Mouse (Mus musculus): ENCODE data around the gene Rabgap1l.
A peak's percentile ranks its signal among the peaks of the same experiment; 100 is the strongest.
"Not testable (repeated sequence)": the region's sequence is repeated elsewhere in the genome, so short reads cannot be mapped to it uniquely, and the experiment has no call there.

The Rabgap1l gene

GRCm38 (mm10) chr1:160692224-160693093 is 100.6 kb downstream of the Rabgap1l start:
- no peak for DNase-seq

- no peak for DNase-seq
These were observed 101.8 kb downstream of the Rabgap1l start for GRCm38 (mm10) chr1:160691196-160691590.

DNA sequence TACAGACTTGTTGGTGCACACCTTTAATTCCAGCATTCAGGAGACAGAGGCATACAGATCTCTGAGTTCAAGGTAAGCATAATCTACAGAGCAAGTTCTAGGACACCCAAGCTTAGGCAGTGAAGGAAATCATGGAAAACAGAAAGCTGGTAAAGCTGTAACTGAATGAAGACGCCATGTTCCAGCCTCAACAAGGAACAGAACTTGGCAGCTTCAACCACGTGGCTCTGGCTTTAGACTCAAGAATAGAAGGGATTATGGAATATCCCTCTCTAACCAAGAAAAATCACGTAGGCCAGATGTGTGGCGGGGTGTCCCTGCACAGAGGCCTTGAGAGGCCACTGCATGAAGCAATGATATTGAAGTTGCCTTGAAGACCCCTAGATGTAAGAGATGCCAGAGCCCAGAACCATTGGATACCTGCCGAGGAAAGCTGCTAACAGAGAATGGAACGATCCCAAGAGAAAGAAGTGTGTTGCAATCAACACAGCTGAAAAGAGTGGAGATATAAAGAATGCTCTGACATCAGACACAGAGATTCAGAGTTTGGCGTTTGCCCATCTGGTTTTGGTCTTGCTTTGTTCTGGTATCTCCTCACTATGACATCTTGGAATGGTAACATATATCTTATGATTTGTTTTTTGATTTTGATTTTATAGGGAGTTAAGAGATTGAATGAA is 102.4 kb downstream of the Rabgap1l start:
- DNase-seq = no peak

- DNase-seq = no peak
These were observed 103.5 kb downstream of the Rabgap1l start for GRCm38 (mm10) chr1:160689511-160689910.

DNA sequence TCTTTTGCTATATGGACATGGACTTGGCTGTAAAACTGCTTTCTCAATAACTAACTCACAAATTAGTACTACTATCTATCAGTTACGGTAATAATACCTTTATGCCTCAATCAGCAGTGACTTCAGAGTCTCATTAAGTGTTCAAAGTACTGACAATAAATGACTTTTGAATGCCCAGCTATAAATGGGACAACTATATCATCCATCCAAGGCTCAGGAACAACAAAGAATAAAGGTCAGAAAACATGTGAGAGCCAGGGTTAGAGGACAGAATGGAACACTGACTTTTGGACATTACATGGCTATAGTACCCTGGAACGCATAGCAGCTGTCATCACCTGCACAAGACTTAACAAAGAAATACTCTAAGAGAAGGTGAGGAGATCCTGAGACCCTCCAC is 108.8 kb downstream of the Rabgap1l start:
- no peak for DNase-seq

- no peak for DNase-seq
These were observed 111.5 kb downstream of the Rabgap1l start for GRCm38 (mm10) chr1:160681398-160682050.

DNA sequence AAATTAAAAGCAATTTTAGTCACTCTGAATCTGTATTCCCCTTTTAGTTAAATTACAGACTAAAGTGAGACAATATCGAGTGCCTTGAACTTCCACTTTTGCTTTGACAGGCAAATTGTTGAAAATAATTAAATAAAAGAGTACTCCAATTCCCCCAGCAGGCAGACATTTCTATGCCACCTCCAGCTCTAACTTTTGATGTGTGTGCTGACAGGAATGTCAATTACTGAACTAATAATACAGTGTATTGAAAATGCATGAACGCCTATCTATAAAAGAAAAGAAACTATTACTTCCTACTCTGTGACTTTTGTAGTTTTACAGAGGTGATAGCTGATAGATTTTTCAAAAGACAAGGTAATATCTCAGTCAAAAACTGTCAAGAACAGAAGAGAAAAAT is 118.2 kb downstream of the Rabgap1l start:
- DNase-seq = no peak

DNA sequence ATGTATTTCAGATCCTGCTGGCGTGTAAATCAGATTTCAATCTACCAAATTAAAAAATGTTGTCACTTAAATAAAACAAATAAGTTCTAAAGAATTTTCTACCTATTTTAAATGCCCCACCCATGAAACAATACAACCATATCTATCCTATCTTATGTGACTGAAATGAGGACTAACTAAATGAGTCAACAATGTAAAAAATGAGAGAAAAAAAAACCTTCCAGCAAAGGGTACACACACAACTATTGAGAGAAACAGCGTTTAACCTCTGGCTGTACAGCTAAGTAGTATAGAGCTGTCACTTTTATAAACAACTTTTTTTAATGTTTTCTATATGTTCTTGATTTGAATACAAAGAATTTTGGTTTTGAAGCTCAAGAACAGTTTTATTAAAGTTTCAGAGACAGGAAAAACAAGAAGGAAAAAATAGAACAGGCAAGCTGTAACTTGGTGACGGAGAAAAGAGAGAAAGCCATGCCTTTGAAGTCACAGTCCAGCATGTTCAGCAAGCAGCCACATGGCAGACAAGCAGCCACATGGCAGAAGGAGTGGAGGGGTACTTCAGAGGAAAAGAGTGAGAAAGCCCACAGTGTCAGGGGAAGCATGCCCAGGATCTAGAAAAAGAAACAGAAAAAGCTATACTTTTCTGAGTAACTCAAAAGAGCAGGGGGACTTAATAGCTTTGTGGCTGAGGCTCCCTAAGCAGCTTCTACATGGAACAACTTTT is 120.8 kb downstream of the Rabgap1l start:
- no peak for DNase-seq

GRCm38 (mm10) chr1:160655806-160656470 is 137.1 kb downstream of the Rabgap1l start:
- DNase-seq = no peak

GRCm38 (mm10) chr1:160651691-160652090 is 141.3 kb downstream of the Rabgap1l start:
- no peak for DNase-seq

DNA sequence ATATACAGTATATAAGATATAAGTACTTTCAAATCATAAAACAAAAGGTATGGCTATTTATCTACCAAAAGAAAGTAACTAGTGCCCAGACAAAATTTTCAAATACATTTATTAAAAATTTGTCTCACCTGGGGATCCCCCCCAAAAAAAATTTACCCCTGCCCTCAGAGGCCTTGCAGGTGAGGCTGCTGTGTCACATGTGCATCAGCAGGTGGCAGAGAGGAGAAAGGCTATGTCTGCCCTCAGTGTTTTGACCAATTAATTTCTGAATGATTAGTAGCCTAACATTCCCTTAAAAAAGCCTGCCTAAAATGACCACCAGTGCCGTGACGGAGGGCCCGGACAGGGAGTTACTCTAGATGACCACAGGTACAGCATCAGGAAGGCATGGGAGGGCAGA is 147.6 kb downstream of the Rabgap1l start:
- no peak for DNase-seq

- DNase-seq = no peak
These were observed 164.6 kb downstream of the Rabgap1l start for GRCm38 (mm10) chr1:160628213-160628932.

DNA sequence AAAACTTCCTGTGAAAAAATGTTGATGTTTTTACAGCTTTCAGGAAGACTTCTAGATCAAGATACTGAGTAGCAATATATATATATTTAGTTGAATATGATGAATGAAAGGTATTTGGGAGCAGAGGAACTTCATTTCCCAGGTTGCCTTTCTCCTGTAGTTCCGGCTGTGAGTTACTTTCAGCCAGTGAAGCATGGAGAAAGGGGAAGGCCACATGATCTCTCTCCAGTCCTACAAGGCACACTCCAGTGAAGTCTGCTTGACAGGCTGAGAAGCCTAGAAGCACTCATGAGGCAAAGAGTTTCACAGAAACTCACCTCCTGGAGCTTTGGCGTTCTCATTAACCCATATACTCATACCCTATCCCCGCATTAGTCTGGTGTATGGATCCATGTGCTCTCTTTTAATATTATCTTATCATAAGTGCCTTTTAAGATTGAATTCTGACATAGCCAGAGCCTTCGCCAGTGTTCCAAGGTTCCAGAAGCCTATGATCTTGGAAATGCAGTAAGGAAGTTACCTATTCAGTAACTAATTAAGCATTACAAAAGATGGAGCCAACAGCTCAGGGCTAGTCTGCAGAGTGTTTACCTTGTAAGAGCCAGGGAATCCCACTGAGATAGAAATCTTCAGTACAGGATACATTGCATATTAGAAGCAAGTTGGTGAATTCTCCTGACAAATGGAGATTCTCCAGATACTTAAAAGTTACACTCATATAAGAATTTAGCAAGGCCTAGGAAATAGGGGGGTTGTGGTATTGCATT is 168.5 kb downstream of the Rabgap1l start:
- not testable (repeated sequence) for DNase-seq

GRCm38 (mm10) chr1:160618201-160618600 is 174.8 kb downstream of the Rabgap1l start:
- DNase-seq = no peak

DNA sequence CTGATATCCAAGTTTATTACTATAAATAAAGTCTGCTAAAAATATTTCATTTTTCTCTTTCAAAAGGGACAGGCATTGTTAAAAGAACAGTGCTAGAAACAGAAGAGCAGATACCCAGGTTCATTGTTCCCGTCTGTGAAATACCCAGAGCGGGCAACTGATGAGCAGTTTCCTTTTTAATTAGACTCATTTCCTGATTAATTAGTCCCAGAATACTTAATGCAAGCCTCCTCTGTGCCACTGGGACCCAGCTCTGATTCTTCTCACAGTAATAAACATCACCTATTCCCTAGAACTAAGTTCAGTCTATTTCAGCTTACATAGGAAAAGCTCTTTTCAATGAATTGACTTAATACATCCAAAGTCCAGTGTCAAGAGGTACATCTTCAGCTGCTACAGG is 186.6 kb downstream of the Rabgap1l start:
- no peak for DNase-seq

GRCm38 (mm10) chr1:160603312-160603711 is 189.7 kb downstream of the Rabgap1l start:
- DNase-seq = not testable (repeated sequence)

DNA sequence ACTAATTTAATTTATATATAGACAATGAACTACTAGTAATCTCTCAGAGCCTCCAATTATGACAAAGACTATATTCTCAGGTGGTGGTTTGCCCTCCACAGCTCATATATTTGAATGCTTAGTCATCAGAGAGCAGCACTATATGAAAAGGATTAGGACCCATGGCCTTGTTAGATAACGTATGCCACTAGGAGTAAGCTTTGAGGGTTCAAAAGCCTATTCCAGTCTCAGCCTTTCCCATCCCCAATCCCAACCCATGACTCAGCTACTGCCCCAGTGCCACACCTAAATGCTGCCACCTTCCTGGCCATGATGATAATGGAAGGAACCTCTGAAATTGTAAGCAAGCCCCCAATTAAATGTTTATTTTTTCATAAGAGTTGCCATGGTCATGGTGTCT is 195.6 kb downstream of the Rabgap1l start:
- DNase-seq = no peak

DNA sequence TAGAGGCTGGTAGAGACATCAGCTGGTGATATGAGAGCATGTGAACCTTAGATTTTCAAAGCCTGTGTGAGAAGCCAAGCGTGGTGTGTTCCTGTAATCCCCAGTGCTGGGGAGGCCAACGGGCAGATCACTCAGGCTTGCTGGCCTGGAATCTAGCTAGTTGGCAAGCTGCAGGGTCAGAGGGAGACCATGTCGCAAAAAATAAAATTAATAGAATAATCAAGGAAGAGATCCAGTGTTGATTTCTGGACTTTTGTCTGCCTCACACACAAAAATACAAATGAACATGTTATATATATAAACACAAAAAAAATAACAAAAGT is 196.1 kb downstream of the Rabgap1l start:
- peak; percentile 59 to 68 for DNase-seq

GRCm38 (mm10) chr1:160596252-160596947 is 196.6 kb downstream of the Rabgap1l start:
- no peak for DNase-seq

DNA sequence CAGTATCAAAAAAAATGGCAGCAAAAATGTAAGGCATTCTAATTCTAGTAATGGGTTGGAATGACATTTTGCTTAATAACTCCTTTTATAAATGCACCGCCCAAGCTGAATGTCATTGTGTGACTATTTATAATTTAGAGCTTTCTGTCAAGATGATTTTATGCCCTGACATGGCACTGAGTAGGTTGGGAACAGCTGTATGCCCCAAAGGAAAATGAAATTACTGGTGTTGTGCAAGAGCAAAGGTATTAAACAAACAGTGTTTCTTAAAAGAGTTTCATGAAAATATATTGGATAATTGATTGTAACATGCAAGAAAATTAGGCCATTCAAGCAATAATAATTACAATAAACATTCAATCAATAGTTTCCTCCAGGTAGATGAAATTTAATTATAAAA is 198.4 kb downstream of the Rabgap1l start:
- DNase-seq = no peak

All from cerebellum, postnatal 14 days (tissue).